Mouse (Mus musculus) spleen, adult 18-20 months (tissue): ENCODE data around the gene Cdk2.

Source experiments
- DNase-seq, 2 experiments: peaks; one replicate each; pipeline ENCODE4 v3.0.0; 2022; ENCODE audit warnings: mixed read lengths in 2 of 2

The Cdk2 gene

GRCm38 (mm10) chr10:128653866-128654265, 51.0 kb downstream of the Cdk2 start:
- DNase-seq, result no peak
